Mouse (Mus musculus): ENCODE data around the gene Cela1. TPM values are rescaled to one million over a fixed set of nuclear protein-coding genes. Genes with fewer than 3 reads are reported as not detected.

Gene Cela1
- total and polyA plus RNA-seq, 2 experiments from 2014 or later: 2.0 TPM

- DNase-seq (ENCODE audit: low spot score): no peak
- H3K27ac ChIP-seq (ENCODE audit: low read depth, low read length): no peak overlapping the region
- no peak overlapping the region for H3K9ac ChIP-seq (replicated peaks; ENCODE audit: low read length, poor library complexity, severe bottlenecking)
- no peaks in the 10 kb centered on the region for H3K36me3 ChIP-seq (ENCODE audit: insufficient read depth, low read length)
- no peaks in the 10 kb centered on the region for H3K4me1 ChIP-seq (ENCODE audit: insufficient read depth, low read length)
- ATAC-seq (ENCODE audit: low FRiP score): no peak
- no peak overlapping the region for H3K4me3 ChIP-seq (ENCODE audit: low read depth, low read length)
- peak; percentile 48 for TF ChIP-seq CTCF (IDR thresholded peaks at IDR 0.05)
- peaks cover 52% of the 10 kb centered on the region for H3K27me3 ChIP-seq (ENCODE audit: insufficient read depth, low read length)
- no peak overlapping the region for H3K4me2 ChIP-seq (ENCODE audit: low read depth, low read length, poor library complexity, severe bottlenecking)
- H3K9me3 ChIP-seq (ENCODE audit: low read length): no peaks in the 10 kb centered on the region
- WGBS: 17% methylated on average over 6 of the region's 6 CpGs
These were observed 50.1 kb downstream of the Cela1 start for GRCm38 (mm10) chr15:100637661-100638060.

GRCm38 (mm10) chr15:100636700-100637501 lies 50.8 kb downstream of the Cela1 start, which contains the start of gene Smagp:
Gene Smagp (minus strand): TSS chr15:100636940.
- ATAC-seq (ENCODE audit: low FRiP score) (no peak), DNase-seq (ENCODE audit: low spot score) (no peak)
- Histone ChIP-seq H3K9me3 (ENCODE audit: low read length) (no peaks in the 10 kb centered on the region), H3K27ac (ENCODE audit: low read depth, low read length) (no peak within 1 kb of the TSS), H3K4me1 (ENCODE audit: insufficient read depth, low read length) (no peaks in the 10 kb centered on the region), H3K27me3 (ENCODE audit: insufficient read depth, low read length) (peaks cover 52% of the 10 kb centered on the region), H3K9ac (replicated peaks; ENCODE audit: low read length, poor library complexity, severe bottlenecking) (peak within 1 kb of the TSS; percentile 24; the same call in 1 of the 2 replicates), H3K36me3 (ENCODE audit: insufficient read depth, low read length) (no peaks in the 10 kb centered on the region), H3K4me2 (ENCODE audit: low read depth, low read length, poor library complexity, severe bottlenecking) (peak within 1 kb of the TSS; percentile 67), H3K4me3 (ENCODE audit: low read depth, low read length) (peak within 1 kb of the TSS; percentile 39)
- TF ChIP-seq CTCF (IDR thresholded peaks at IDR 0.05): no peak
- under 1% methylated on average over 44 of the region's 77 CpGs for WGBS

- H3K4me2 ChIP-seq (ENCODE audit: low read depth, low read length, poor library complexity, severe bottlenecking): peak overlapping the region; percentile 67
- H3K9ac ChIP-seq (replicated peaks; ENCODE audit: low read length, poor library complexity, severe bottlenecking): no peak overlapping the region
- H3K4me1 ChIP-seq (ENCODE audit: insufficient read depth, low read length): no peaks in the 10 kb centered on the region
- H3K27me3 ChIP-seq (ENCODE audit: insufficient read depth, low read length): peaks cover 52% of the 10 kb centered on the region
- H3K27ac ChIP-seq (ENCODE audit: low read depth, low read length): no peak overlapping the region
- TF ChIP-seq CTCF (IDR thresholded peaks at IDR 0.05): no peak
- no peaks in the 10 kb centered on the region for H3K9me3 ChIP-seq (ENCODE audit: low read length)
- 4% methylated on average over 38 of the region's 38 CpGs for WGBS
- ATAC-seq (ENCODE audit: low FRiP score): no peak
- no peaks in the 10 kb centered on the region for H3K36me3 ChIP-seq (ENCODE audit: insufficient read depth, low read length)
- DNase-seq (ENCODE audit: low spot score): no peak
- peak overlapping the region; percentile 39 for H3K4me3 ChIP-seq (ENCODE audit: low read depth, low read length)
These were observed 51.7 kb downstream of the Cela1 start for GRCm38 (mm10) chr15:100635851-100636645.

GRCm38 (mm10) chr15:100635239-100635638 lies 52.5 kb downstream of the Cela1 start:
- 11% methylated on average over 9 of the region's 9 CpGs for WGBS

GRCm38 (mm10) chr15:100633341-100633740 lies 54.4 kb downstream of the Cela1 start:
- H3K27me3 ChIP-seq (ENCODE audit: insufficient read depth, low read length): peaks cover 48% of the 10 kb centered on the region
- no peaks in the 10 kb centered on the region for H3K36me3 ChIP-seq (ENCODE audit: insufficient read depth, low read length)
- no peaks in the 10 kb centered on the region for H3K4me1 ChIP-seq (ENCODE audit: insufficient read depth, low read length)
- no peak for ATAC-seq (ENCODE audit: low FRiP score)
- H3K27ac ChIP-seq (ENCODE audit: low read depth, low read length): no peak overlapping the region
- 81% methylated on average over 10 of the region's 10 CpGs for WGBS
- H3K9ac ChIP-seq (replicated peaks; ENCODE audit: low read length, poor library complexity, severe bottlenecking): no peak overlapping the region
- H3K4me2 ChIP-seq (ENCODE audit: low read depth, low read length, poor library complexity, severe bottlenecking): no peak overlapping the region
- no peak for DNase-seq (ENCODE audit: low spot score)
- H3K9me3 ChIP-seq (ENCODE audit: low read length): no peaks in the 10 kb centered on the region
- no peak overlapping the region for H3K4me3 ChIP-seq (ENCODE audit: low read depth, low read length)
- no peak for TF ChIP-seq CTCF (IDR thresholded peaks at IDR 0.05)

More at GRCm38 (mm10) chr15:100635239-100635638, 52.5 kb downstream of the Cela1 start:
- DNase-seq (ENCODE audit: low spot score) (no peak), ATAC-seq (ENCODE audit: low FRiP score) (no peak)
- Histone ChIP-seq H3K4me1 (ENCODE audit: insufficient read depth, low read length) (no peaks in the 10 kb centered on the region), H3K4me3 (ENCODE audit: low read depth, low read length) (no peak overlapping the region), H3K9ac (replicated peaks; ENCODE audit: low read length, poor library complexity, severe bottlenecking) (no peak overlapping the region), H3K27me3 (ENCODE audit: insufficient read depth, low read length) (peaks cover 52% of the 10 kb centered on the region), H3K27ac (ENCODE audit: low read depth, low read length) (no peak overlapping the region), H3K4me2 (ENCODE audit: low read depth, low read length, poor library complexity, severe bottlenecking) (no peak overlapping the region), H3K9me3 (ENCODE audit: low read length) (no peaks in the 10 kb centered on the region), H3K36me3 (ENCODE audit: insufficient read depth, low read length) (no peaks in the 10 kb centered on the region)
- no peak for TF ChIP-seq CTCF (IDR thresholded peaks at IDR 0.05)

GRCm38 (mm10) chr15:100632323-100632722 lies 55.4 kb downstream of the Cela1 start:
- DNase-seq (ENCODE audit: low spot score) (no peak), ATAC-seq (ENCODE audit: low FRiP score) (no peak)
- Histone ChIP-seq H3K4me1 (ENCODE audit: insufficient read depth, low read length) (no peaks in the 10 kb centered on the region; the same call in 1 of the 2 replicates), H3K9ac (replicated peaks; ENCODE audit: low read length, poor library complexity, severe bottlenecking) (no peak overlapping the region), H3K9me3 (ENCODE audit: low read length) (no peaks in the 10 kb centered on the region), H3K4me3 (ENCODE audit: low read depth, low read length) (no peak overlapping the region), H3K27me3 (ENCODE audit: insufficient read depth, low read length) (peaks cover 37% of the 10 kb centered on the region), H3K36me3 (ENCODE audit: insufficient read depth, low read length) (no peaks in the 10 kb centered on the region), H3K27ac (ENCODE audit: low read depth, low read length) (no peak overlapping the region), H3K4me2 (ENCODE audit: low read depth, low read length, poor library complexity, severe bottlenecking) (no peak overlapping the region)
- no peak for TF ChIP-seq CTCF (IDR thresholded peaks at IDR 0.05)
- WGBS: 93% methylated on average over 5 of the region's 5 CpGs

All from midbrain, postnatal 0 days (tissue).